Mouse (Mus musculus) ES-E14 (cell line): Measurements from ENCODE around the gene Camk2b.

ENCODE experiments used
- CHD2 ChIP-seq: IDR thresholded peaks from 2 replicates; pipeline ENCODE4 v1.6.1; 2014; ENCODE audit warnings: mild to moderate bottlenecking, low read depth, low read length, inconsistent platforms
- HCFC1 ChIP-seq: IDR thresholded peaks from 2 replicates; pipeline ENCODE4 v1.6.1; 2012; ENCODE audit warnings: low read length, inconsistent platforms, borderline replicate concordance; ENCODE audit not compliant: insufficient read depth
- MAFK ChIP-seq: IDR thresholded peaks from 2 replicates; pipeline ENCODE4 v1.6.1; 2014; ENCODE audit warnings: mild to moderate bottlenecking, low read depth, low read length, inconsistent platforms; ENCODE audit not compliant: insufficient read depth
- ZC3H11A ChIP-seq: IDR thresholded peaks from 2 replicates; pipeline ENCODE4 v1.6.1; 2012; ENCODE audit warnings: low read depth, mild to moderate bottlenecking, inconsistent platforms, low read length, borderline replicate concordance
- ZNF384 ChIP-seq: IDR thresholded peaks from 2 replicates; pipeline ENCODE4 v1.6.1; 2012; ENCODE audit warnings: low read depth, low read length, inconsistent platforms

DNA sequence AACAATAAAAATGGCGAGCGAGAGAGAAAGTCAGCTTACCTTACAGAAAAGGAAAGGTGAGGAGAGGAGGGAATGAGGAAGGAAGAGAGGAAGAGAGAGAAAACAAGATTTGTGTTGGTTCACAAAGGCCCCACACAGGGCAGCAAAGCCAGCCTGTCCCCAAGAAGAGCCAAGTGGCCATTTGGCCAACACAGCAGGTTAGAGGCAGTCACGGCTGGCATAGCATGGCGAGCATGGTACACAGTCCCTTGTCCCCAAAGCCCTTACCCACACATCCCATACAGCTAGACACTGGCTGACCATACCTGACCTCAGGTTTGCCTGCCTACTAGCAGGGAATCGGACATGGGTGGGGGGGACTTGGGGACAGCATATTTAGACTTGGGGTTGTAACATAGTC is 82.5 kb downstream of the Camk2b start:
- TF ChIP-seq CHD2: no peak
- TF ChIP-seq ZNF384: no peak
- no peak for TF ChIP-seq MAFK
- no peak for TF ChIP-seq ZC3H11A
- TF ChIP-seq HCFC1: no peak
